Mouse (Mus musculus): ENCODE results near the gene Uhmk1. TPM values are rescaled to one million over a fixed set of nuclear protein-coding genes. Genes with fewer than 3 reads are reported as not detected.

Uhmk1 gene
- polyA plus RNA-seq, 1 experiment from 2014 or later = 11.9 TPM

DNA sequence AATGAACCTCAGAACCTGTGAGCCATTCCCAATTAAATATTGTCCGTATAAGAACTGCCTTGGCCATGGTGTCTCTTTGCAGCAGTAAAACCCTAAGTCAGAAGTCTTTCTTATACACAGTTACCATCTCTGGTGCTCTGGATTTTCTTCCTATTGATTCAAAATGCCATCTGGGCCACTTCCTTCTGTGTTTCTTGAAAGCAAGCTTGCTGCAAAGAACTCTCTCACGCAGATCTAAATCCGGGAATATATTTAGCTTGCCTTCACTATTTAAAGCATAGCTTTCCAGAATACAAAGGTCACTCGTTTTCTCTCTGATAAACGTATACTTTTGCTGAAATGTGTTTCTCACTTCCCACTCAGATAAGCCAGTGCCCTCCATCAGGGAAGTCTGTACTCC lies 28.7 kb downstream of the Uhmk1 start:
- Histone ChIP-seq H3K27ac (ENCODE audit: low read depth) (no peak overlapping the region), H3K4me2 (ENCODE audit: low read length) (no peak overlapping the region), H3K36me3 (ENCODE audit: control insufficient read depth, insufficient read depth, low read length) (no peaks in the 10 kb centered on the region), H3K27me3 (replicated peaks; ENCODE audit: control insufficient read depth, insufficient read depth, low read length) (no peaks in the 10 kb centered on the region), H3K9me3 (ENCODE audit: control insufficient read depth, low read length) (no peaks in the 10 kb centered on the region), H3K4me3 (ENCODE audit: low read depth, low read length) (no peak overlapping the region), H3K9ac (ENCODE audit: low read length) (no peak overlapping the region), H3K4me1 (replicated peaks; ENCODE audit: control insufficient read depth, insufficient read depth, low read length) (no peaks in the 10 kb centered on the region)
- DNase-seq (ENCODE audit: low spot score) = no peak
- ATAC-seq (replicated peaks; ENCODE audit: low FRiP score, low TSS enrichment, low read depth) = no peak
- 82% methylated on average over 5 of the region's 5 CpGs for WGBS

DNA sequence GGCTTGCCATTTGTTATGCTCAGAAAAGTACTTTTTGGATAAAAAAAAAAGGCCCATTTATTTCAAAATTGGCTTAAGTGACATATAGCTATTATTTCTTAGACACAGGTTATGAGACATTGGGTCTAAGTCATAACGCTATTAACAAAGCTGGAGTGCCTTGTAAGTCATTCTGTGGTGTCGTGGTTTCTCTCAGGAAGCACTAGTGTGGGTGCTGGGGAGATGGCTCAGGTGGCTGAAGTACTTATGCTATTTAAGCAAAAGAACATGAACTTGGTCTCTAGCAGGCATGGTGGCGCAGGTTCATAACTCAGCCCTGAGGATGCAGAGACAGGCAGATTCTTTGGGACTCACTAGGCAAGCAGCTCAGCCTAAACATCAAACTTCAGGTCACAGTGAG lies 30.1 kb downstream of the Uhmk1 start:
- no peaks in the 10 kb centered on the region for H3K36me3 ChIP-seq (ENCODE audit: control insufficient read depth, insufficient read depth, low read length)
- ATAC-seq (replicated peaks; ENCODE audit: low FRiP score, low TSS enrichment, low read depth) (no peak), DNase-seq (ENCODE audit: low spot score) (no peak)
- no peaks in the 10 kb centered on the region for H3K4me1 ChIP-seq (replicated peaks; ENCODE audit: control insufficient read depth, insufficient read depth, low read length)
- no peak overlapping the region for H3K4me2 ChIP-seq (ENCODE audit: low read length)
- no peak overlapping the region for H3K9ac ChIP-seq (ENCODE audit: low read length)
- no peak overlapping the region for H3K4me3 ChIP-seq (ENCODE audit: low read depth, low read length)
- no peaks in the 10 kb centered on the region for H3K27me3 ChIP-seq (replicated peaks; ENCODE audit: control insufficient read depth, insufficient read depth, low read length)
- 89% methylated on average over 3 of the region's 3 CpGs for whole genome bisulfite sequencing
- no peak overlapping the region for H3K27ac ChIP-seq (ENCODE audit: low read depth)
- H3K9me3 ChIP-seq (ENCODE audit: control insufficient read depth, low read length) = no peaks in the 10 kb centered on the region

- no peak overlapping the region for H3K4me2 ChIP-seq (ENCODE audit: low read length)
- no peaks in the 10 kb centered on the region for H3K4me1 ChIP-seq (replicated peaks; ENCODE audit: control insufficient read depth, insufficient read depth, low read length)
- no peak overlapping the region for H3K9ac ChIP-seq (ENCODE audit: low read length)
- ATAC-seq (replicated peaks; ENCODE audit: low FRiP score, low TSS enrichment, low read depth) (no peak), DNase-seq (ENCODE audit: low spot score) (no peak)
- no peaks in the 10 kb centered on the region for H3K36me3 ChIP-seq (ENCODE audit: control insufficient read depth, insufficient read depth, low read length)
- no peaks in the 10 kb centered on the region for H3K9me3 ChIP-seq (ENCODE audit: control insufficient read depth, low read length)
- H3K27ac ChIP-seq (ENCODE audit: low read depth) = no peak overlapping the region
- H3K27me3 ChIP-seq (replicated peaks; ENCODE audit: control insufficient read depth, insufficient read depth, low read length) = no peaks in the 10 kb centered on the region
- no peak overlapping the region for H3K4me3 ChIP-seq (ENCODE audit: low read depth, low read length)
Measured at GRCm38 (mm10) chr1:170182706-170183105, 32.5 kb downstream of the Uhmk1 start.

DNA sequence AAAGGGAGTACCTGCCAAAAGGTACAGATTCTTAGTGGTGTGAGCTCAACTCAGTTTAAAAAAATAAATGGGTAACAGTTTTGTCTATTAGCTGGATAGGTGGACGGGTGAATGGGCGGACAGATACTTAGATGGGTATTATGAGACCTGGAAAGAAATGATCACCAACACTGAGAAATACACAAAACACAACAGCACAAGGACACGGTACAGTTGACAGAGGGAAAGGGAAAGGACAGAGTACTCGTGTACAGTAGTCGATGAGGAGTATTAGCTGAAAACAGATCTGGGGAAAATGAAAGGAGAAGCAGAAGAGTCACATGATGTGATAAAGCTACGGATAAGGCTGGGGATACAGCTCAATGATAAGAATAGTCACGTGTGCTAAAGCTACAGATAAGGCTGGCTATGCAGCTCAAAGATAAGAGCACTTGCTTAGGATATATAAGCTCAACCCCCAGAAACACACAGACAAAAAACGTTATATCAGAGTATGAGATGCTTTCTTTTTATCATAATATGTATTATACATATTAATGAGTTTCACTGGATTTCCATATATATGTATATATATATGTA lies 38.4 kb downstream of the Uhmk1 start:
- H3K27ac ChIP-seq (ENCODE audit: low read depth) = no peak overlapping the region
- H3K9ac ChIP-seq (ENCODE audit: low read length) = no peak overlapping the region
- 70% methylated on average over 8 of the region's 8 CpGs for WGBS
- no peaks in the 10 kb centered on the region for H3K36me3 ChIP-seq (ENCODE audit: control insufficient read depth, insufficient read depth, low read length)
- ATAC-seq (replicated peaks; ENCODE audit: low FRiP score, low TSS enrichment, low read depth) (no peak), DNase-seq (ENCODE audit: low spot score) (no peak)
- no peaks in the 10 kb centered on the region for H3K9me3 ChIP-seq (ENCODE audit: control insufficient read depth, low read length)
- no peaks in the 10 kb centered on the region for H3K27me3 ChIP-seq (replicated peaks; ENCODE audit: control insufficient read depth, insufficient read depth, low read length)
- H3K4me3 ChIP-seq (ENCODE audit: low read depth, low read length) = no peak overlapping the region
- no peak overlapping the region for H3K4me2 ChIP-seq (ENCODE audit: low read length)
- H3K4me1 ChIP-seq (replicated peaks; ENCODE audit: control insufficient read depth, insufficient read depth, low read length) = no peaks in the 10 kb centered on the region; the same call in 1 of the 2 replicates

DNA sequence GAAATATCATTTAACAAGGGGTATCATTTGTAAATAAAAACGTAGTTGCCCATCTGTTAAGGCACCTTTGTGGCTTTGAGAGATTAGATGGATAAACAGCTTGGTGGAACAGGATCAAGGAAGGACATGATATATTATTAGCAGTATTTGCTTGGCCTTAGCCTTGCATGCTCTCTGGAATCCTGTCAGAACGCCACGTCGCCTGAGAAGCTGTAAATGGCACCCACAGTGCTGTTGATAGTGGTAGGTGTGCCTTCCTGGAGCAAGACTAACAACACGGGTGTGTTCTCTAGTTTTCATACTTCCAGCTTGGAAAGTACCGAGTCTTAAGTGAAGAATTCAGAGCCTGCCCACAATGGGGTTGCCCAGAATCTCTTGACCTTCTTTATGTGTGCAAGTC lies 39.3 kb downstream of the Uhmk1 start:
- 45% methylated on average over 6 of the region's 6 CpGs for WGBS
- no peaks in the 10 kb centered on the region; the same call in 1 of the 2 replicates for H3K4me1 ChIP-seq (replicated peaks; ENCODE audit: control insufficient read depth, insufficient read depth, low read length)
- H3K27me3 ChIP-seq (replicated peaks; ENCODE audit: control insufficient read depth, insufficient read depth, low read length) = no peaks in the 10 kb centered on the region
- H3K27ac ChIP-seq (ENCODE audit: low read depth) = no peak overlapping the region
- peak overlapping the region; percentile 80 for H3K4me3 ChIP-seq (ENCODE audit: low read depth, low read length)
- peak overlapping the region; percentile 82 for H3K4me2 ChIP-seq (ENCODE audit: low read length)
- DNase-seq (ENCODE audit: low spot score) (no peak), ATAC-seq (replicated peaks; ENCODE audit: low FRiP score, low TSS enrichment, low read depth) (no peak)
- no peaks in the 10 kb centered on the region for H3K36me3 ChIP-seq (ENCODE audit: control insufficient read depth, insufficient read depth, low read length)
- H3K9ac ChIP-seq (ENCODE audit: low read length) = no peak overlapping the region
- no peaks in the 10 kb centered on the region for H3K9me3 ChIP-seq (ENCODE audit: control insufficient read depth, low read length)

- H3K36me3 ChIP-seq (ENCODE audit: control insufficient read depth, insufficient read depth, low read length) = no peaks in the 10 kb centered on the region
- H3K9ac ChIP-seq (ENCODE audit: low read length) = peak within 1 kb of the TSS; percentile 84
- under 1% methylated on average over 50 of the region's 52 CpGs for WGBS
- peak within 1 kb of the TSS; percentile 80 for H3K4me3 ChIP-seq (ENCODE audit: low read depth, low read length)
- H3K4me2 ChIP-seq (ENCODE audit: low read length) = peak within 1 kb of the TSS; percentile 82
- H3K4me1 ChIP-seq (replicated peaks; ENCODE audit: control insufficient read depth, insufficient read depth, low read length) = no peaks in the 10 kb centered on the region; the same call in 1 of the 2 replicates
- no peaks in the 10 kb centered on the region for H3K27me3 ChIP-seq (replicated peaks; ENCODE audit: control insufficient read depth, insufficient read depth, low read length)
- H3K27ac ChIP-seq (ENCODE audit: low read depth) = peak within 1 kb of the TSS; percentile 84
- no peaks in the 10 kb centered on the region for H3K9me3 ChIP-seq (ENCODE audit: control insufficient read depth, low read length)
- peak; percentile 96 for DNase-seq (ENCODE audit: low spot score)
- peak; percentile 99 for ATAC-seq (replicated peaks; ENCODE audit: low FRiP score, low TSS enrichment, low read depth)
Measured at GRCm38 (mm10) chr1:170174814-170175332, 40.3 kb downstream of the Uhmk1 start, which contains the start of gene Uap1. Uap1 (minus strand) TSS chr1:170174957.

DNA sequence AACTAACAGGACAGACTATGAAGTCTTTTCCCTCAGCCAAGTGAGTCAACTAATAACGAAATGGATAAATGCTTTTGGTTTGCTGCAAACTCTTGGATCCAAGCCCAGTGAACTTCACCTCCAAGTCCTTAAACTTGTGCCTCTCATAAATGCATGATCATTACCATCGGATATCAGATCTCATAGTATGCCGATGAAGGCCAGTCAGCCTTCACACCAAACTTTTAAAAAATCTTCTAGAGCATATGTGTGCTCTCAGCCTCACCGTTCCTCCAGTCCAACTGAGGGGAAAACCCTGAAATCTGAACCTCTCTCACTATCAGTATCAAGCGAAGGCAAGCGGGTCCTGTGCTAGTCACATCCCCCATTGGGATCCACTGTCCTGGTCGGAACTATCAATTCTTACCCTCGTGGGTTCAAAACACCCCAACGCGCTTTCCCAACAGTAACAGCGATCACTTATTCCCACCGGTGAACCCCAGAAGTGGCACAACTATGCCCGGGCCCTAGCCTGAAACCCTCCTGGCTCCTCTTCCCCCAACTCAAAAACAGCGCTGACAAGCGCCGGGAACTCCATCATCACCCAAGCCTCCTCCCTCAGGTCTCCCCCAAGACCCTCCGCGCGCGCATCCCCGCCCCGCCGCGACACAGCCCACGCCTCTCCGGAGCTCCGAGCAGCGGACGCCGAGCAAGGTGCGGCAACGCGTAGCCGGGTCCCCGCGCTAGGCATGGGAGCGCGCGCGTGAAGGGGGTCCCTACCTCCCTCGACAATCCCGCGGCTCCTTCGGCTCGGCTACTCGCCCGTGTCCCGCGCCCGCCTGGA lies 41.0 kb downstream of the Uhmk1 start:
- peak overlapping the region; percentile 64 for H3K4me2 ChIP-seq (ENCODE audit: low read length)
- H3K4me3 ChIP-seq (ENCODE audit: low read depth, low read length) = peak overlapping the region; percentile 80
- no peaks in the 10 kb centered on the region for H3K9me3 ChIP-seq (ENCODE audit: control insufficient read depth, low read length)
- no peaks in the 10 kb centered on the region; the same call in 1 of the 2 replicates for H3K4me1 ChIP-seq (replicated peaks; ENCODE audit: control insufficient read depth, insufficient read depth, low read length)
- under 1% methylated on average over 50 of the region's 50 CpGs for WGBS
- H3K27ac ChIP-seq (ENCODE audit: low read depth) = peak overlapping the region; percentile 82
- ATAC-seq (replicated peaks; ENCODE audit: low FRiP score, low TSS enrichment, low read depth) (peak; percentile 85; the same call in 1 of the 2 replicates), DNase-seq (ENCODE audit: low spot score) (peak; percentile 86)
- peak overlapping the region; percentile 84 for H3K9ac ChIP-seq (ENCODE audit: low read length)
- H3K36me3 ChIP-seq (ENCODE audit: control insufficient read depth, insufficient read depth, low read length) = no peaks in the 10 kb centered on the region
- H3K27me3 ChIP-seq (replicated peaks; ENCODE audit: control insufficient read depth, insufficient read depth, low read length) = no peaks in the 10 kb centered on the region

DNA sequence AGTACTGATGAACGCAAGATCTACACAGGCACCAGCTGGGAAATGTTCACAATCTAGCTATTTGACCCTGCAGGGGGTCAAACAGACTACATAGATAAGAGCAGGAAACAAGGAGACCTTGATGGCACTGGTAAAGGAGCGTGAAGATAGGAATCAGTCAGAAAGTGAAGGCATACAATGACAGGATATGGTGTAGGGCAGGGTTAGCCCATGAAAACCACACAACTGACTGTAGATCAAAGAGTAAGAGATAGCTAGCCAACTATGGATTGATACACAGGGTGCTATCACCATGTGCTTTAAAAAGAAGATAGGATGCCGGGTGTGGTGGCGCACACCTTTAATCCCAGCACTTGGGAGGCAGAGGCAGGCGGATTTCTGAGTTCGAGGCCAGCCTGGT lies 47.4 kb downstream of the Uhmk1 start:
- H3K4me3 ChIP-seq (ENCODE audit: low read depth, low read length) = no peak overlapping the region
- DNase-seq (ENCODE audit: low spot score) (no peak), ATAC-seq (replicated peaks; ENCODE audit: low FRiP score, low TSS enrichment, low read depth) (no peak)
- H3K4me2 ChIP-seq (ENCODE audit: low read length) = no peak overlapping the region
- H3K9me3 ChIP-seq (ENCODE audit: control insufficient read depth, low read length) = no peaks in the 10 kb centered on the region
- no peak overlapping the region for H3K9ac ChIP-seq (ENCODE audit: low read length)
- no peaks in the 10 kb centered on the region for H3K27me3 ChIP-seq (replicated peaks; ENCODE audit: control insufficient read depth, insufficient read depth, low read length)
- H3K36me3 ChIP-seq (ENCODE audit: control insufficient read depth, insufficient read depth, low read length) = peaks cover 20% of the 10 kb centered on the region
- no peak overlapping the region for H3K27ac ChIP-seq (ENCODE audit: low read depth)
- WGBS = 84% methylated on average over 6 of the region's 6 CpGs
- no peaks in the 10 kb centered on the region for H3K4me1 ChIP-seq (replicated peaks; ENCODE audit: control insufficient read depth, insufficient read depth, low read length)
